Mouse (Mus musculus) MEL (cell line): Measurements from ENCODE around the gene Sgms1.

Experiments
- CTCF ChIP-seq, 3 experiments: IDR thresholded peaks in 2 of 3; conservative IDR thresholded peaks in 1 of 3; 2 replicates each; pipeline ENCODE4 v1.5.1; 2011 to 2012; ENCODE audit warnings: low read length in 3 of 3, low read depth in 2 of 3, mild to moderate bottlenecking in 2 of 3, improper control_type of control experiment in 1 of 3, inconsistent platforms in 1 of 3, mixed read lengths in 1 of 3, moderate library complexity in 1 of 3; ENCODE audit not compliant: control insufficient read depth in 1 of 3, insufficient read depth in 1 of 3, poor library complexity in 1 of 3, severe bottlenecking in 1 of 3
- ELF1 ChIP-seq: IDR thresholded peaks from 2 replicates; pipeline ENCODE4 v1.6.1; 2014; ENCODE audit warnings: low read depth, mild to moderate bottlenecking, inconsistent platforms, low read length, improper control_type of control experiment, moderate library complexity
- EP300 ChIP-seq, 2 experiments: IDR thresholded peaks; 2 replicates each; pipeline ENCODE4 v1.6.1; 2011; ENCODE audit warnings: improper control_type of control experiment in 2 of 2, low read length in 2 of 2, low read depth in 1 of 2, mild to moderate bottlenecking in 1 of 2
- ETS1 ChIP-seq: IDR thresholded peaks from 2 replicates; pipeline ENCODE4 v1.6.1; 2012; ENCODE audit warnings: low read depth, mild to moderate bottlenecking, inconsistent platforms, low read length, improper control_type of control experiment, moderate library complexity
- JUND ChIP-seq: IDR thresholded peaks from 2 replicates; pipeline ENCODE4 v1.6.1; 2011; ENCODE audit warnings: low read depth, mild to moderate bottlenecking, improper control_type of control experiment, low read length
- MXI1 ChIP-seq: IDR thresholded peaks from 2 replicates; pipeline ENCODE4 v1.6.1; 2011; ENCODE audit warnings: mild to moderate bottlenecking, low read depth, low read length, improper control_type of control experiment
- POLR2A ChIP-seq, 2 experiments: IDR thresholded peaks; 2 replicates each; pipeline ENCODE4 v1.6.1; 2011 to 2012; ENCODE audit warnings: low read length in 2 of 2, mild to moderate bottlenecking in 2 of 2, control low read depth in 1 of 2, improper control_type of control experiment in 1 of 2, low read depth in 1 of 2, moderate library complexity in 1 of 2; ENCODE audit not compliant: control insufficient read depth in 1 of 2, insufficient read depth in 1 of 2, poor library complexity in 1 of 2
- RCOR1 ChIP-seq: IDR thresholded peaks from 2 replicates; pipeline ENCODE4 v1.6.1; 2012; ENCODE audit warnings: low read depth, mild to moderate bottlenecking, inconsistent platforms, low read length, improper control_type of control experiment
- TCF12 ChIP-seq: IDR thresholded peaks from 2 replicates; pipeline ENCODE4 v1.6.1; 2014; ENCODE audit warnings: low read depth, mild to moderate bottlenecking, inconsistent platforms, low read length, improper control_type of control experiment, moderate library complexity
- USF2 ChIP-seq, 2 experiments: IDR thresholded peaks; 2 replicates each; pipeline ENCODE4 v1.6.1; 2011 to 2012; ENCODE audit warnings: improper control_type of control experiment in 2 of 2, low read length in 2 of 2, borderline replicate concordance in 1 of 2, inconsistent platforms in 1 of 2, low read depth in 1 of 2, mild to moderate bottlenecking in 1 of 2; ENCODE audit not compliant: insufficient read depth in 1 of 2
- ZC3H11A ChIP-seq: IDR thresholded peaks from 2 replicates; pipeline ENCODE4 v1.6.1; 2012; ENCODE audit warnings: low read depth, mild to moderate bottlenecking, inconsistent platforms, low read length, improper control_type of control experiment
- ZNF384 ChIP-seq: IDR thresholded peaks from 2 replicates; pipeline ENCODE4 v1.6.1; 2012; ENCODE audit warnings: low read depth, mild to moderate bottlenecking, inconsistent platforms, low read length, improper control_type of control experiment

DNA sequence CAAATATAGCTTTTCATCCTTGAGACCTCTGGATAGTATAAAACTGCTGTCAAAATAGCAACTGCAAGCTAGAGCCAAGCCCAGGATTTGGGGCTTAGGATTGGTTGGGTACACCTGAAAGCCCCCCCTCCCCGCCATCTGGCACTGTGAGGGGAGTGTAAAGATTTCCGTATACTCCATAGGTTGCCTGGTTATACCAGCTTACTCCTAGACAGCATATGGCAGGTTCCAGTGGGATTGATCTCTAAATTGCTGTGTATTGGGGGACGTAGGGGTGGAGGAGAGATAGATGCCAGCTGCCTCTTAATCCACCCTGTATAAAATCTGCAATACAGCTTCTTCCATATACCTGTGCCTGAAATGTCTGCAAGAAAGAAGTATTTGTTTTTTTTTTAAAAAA, 35.2 kb upstream of the Sgms1 start:
- no peak for TF ChIP-seq POLR2A (IDR thresholded peaks at IDR 0.05; ENCODE audit: control insufficient read depth in 1 of 2, insufficient read depth in 1 of 2, low read depth in 1 of 2, low read length in 2 of 2, poor library complexity in 1 of 2)
- no peak for TF ChIP-seq RCOR1
- TF ChIP-seq JUND: no peak
- TF ChIP-seq CTCF (IDR thresholded peaks at IDR 0.05 in 2 of 3, conservative IDR thresholded peaks at IDR 0.05 in 1 of 3; ENCODE audit: control insufficient read depth in 1 of 3, insufficient read depth in 1 of 3, low read depth in 2 of 3, low read length in 3 of 3, poor library complexity in 1 of 3, severe bottlenecking in 1 of 3): no peak
- TF ChIP-seq USF2 (IDR thresholded peaks at IDR 0.05; ENCODE audit: borderline replicate concordance in 1 of 2, insufficient read depth in 1 of 2, low read depth in 1 of 2, low read length in 2 of 2): no peak
- no peak for TF ChIP-seq ZC3H11A
- no peak for TF ChIP-seq ZNF384
- TF ChIP-seq MXI1: no peak
- no peak for TF ChIP-seq TCF12
- TF ChIP-seq ELF1: no peak
- TF ChIP-seq EP300 (IDR thresholded peaks at IDR 0.05; ENCODE audit: low read depth in 1 of 2, low read length in 2 of 2): no peak
- no peak for TF ChIP-seq ETS1
